Mouse (Mus musculus) C2C12 (cell line): ENCODE data around the gene Myh9.

Source experiments
- CTCF ChIP-seq: IDR thresholded peaks from one replicate; pipeline ENCODE4 v1.5.1; 2011; ENCODE audit not compliant: control insufficient read depth, insufficient read depth, insufficient read length
- MYOD1 ChIP-seq: IDR thresholded peaks from one replicate; pipeline ENCODE4 v1.6.1; 2011; ENCODE audit warnings: low read depth; ENCODE audit not compliant: control insufficient read depth, insufficient read length

DNA sequence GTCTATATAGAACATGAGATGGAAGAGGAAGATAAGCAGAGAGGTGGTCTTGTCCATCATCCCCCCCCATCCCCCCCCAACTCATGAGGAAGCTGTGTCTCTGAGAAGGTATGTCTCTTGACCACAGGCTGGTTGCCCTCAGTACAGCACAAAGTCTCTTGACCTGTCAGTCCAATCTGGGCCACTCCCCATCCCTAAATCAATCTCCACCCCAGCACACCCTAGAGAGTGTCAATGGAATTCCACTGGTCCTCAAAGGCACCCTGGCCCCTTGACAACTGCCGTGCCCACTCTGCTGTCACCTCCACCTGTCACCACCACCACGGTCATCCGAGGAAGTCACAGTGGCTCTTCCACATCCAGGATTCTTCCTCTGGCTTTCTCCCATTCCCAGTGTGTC lies 93.6 kb downstream of the Myh9 start:
- TF ChIP-seq CTCF (no peak), MYOD1 (no peak)
